21 mouse cellular contexts compared by ENCODE assay signal in genomic region chr6:128525801-128526200, GRCm38 (mm10). TPM values are rescaled to one million over a fixed set of nuclear protein-coding genes. Genes with fewer than 3 reads are reported as not detected.
"Had no signal": no experiment of that assay in that cellular context is flagged by ENCODE, and none has a peak within 500 bp of the region (broad histone marks: within the 10 kb centered on the region; RNA-seq: fewer than 3 reads in every experiment).

No protein-coding gene starts in this region.

- H3K4me3 ChIP-seq: intestine, embryonic 15.5 days; kidney, embryonic 15.5 days; limb, embryonic 12.5 days; limb, embryonic 15.5 days; midbrain, embryonic 13.5 days; myocyte; neural tube, embryonic 13.5 days; stomach, embryonic 15.5 days had no signal

- DNase-seq: kidney, adult 11 months; kidney, postnatal 14 days; kidney, postnatal 4 days; left cerebral cortex, postnatal 4 days; lung, embryonic 14.5 days; retina, postnatal 1 day; right cerebral cortex, postnatal 25 days; spleen, adult 18-20 months; thymus, postnatal 36 days had no signal

- ATAC-seq: intestine, embryonic 15.5 days; lung, postnatal 0 days; midbrain, embryonic 13.5 days; midbrain, embryonic 16.5 days had no signal

- H3K9me3 ChIP-seq: intestine, embryonic 15.5 days; kidney, embryonic 15.5 days; limb, embryonic 15.5 days; midbrain, embryonic 13.5 days; stomach, embryonic 15.5 days had no signal

- H3K9ac ChIP-seq: intestine, embryonic 15.5 days; kidney, embryonic 15.5 days; limb, embryonic 12.5 days; limb, embryonic 15.5 days; lung, embryonic 14.5 days; midbrain, embryonic 13.5 days; neural tube, embryonic 13.5 days; stomach, embryonic 15.5 days had no signal

- H3K27me3 ChIP-seq: intestine, embryonic 15.5 days; kidney, embryonic 15.5 days; limb, embryonic 12.5 days; limb, embryonic 15.5 days; midbrain, embryonic 13.5 days; neural tube, embryonic 13.5 days; stomach, embryonic 15.5 days had no signal

- H3K4me1 ChIP-seq: intestine, embryonic 15.5 days; kidney, embryonic 15.5 days; limb, embryonic 12.5 days; limb, embryonic 15.5 days; midbrain, embryonic 13.5 days; neural tube, embryonic 13.5 days; stomach, embryonic 15.5 days had no signal

- H3K4me2 ChIP-seq: intestine, embryonic 15.5 days; kidney, embryonic 15.5 days; limb, embryonic 12.5 days; limb, embryonic 15.5 days; lung, embryonic 14.5 days; midbrain, embryonic 13.5 days; neural tube, embryonic 13.5 days; stomach, embryonic 15.5 days had no signal

- H3K27ac ChIP-seq: intestine, embryonic 15.5 days; kidney, embryonic 15.5 days; limb, embryonic 12.5 days; limb, embryonic 15.5 days; macrophage; midbrain, embryonic 13.5 days; neural tube, embryonic 13.5 days; stomach, embryonic 15.5 days had no signal

- H3K36me3 ChIP-seq: intestine, embryonic 15.5 days; kidney, embryonic 15.5 days; limb, embryonic 12.5 days; limb, embryonic 15.5 days; midbrain, embryonic 13.5 days; neural tube, embryonic 13.5 days; stomach, embryonic 15.5 days had no signal

RNA-seq across cellular contexts. Expression of gene Pzp, which starts 0.7 kb away (rescaled TPM):
- polyA plus RNA-seq: limb, embryonic 12.5 days; macrophage; midbrain, embryonic 13.5 days; midbrain, embryonic 16.5 days; myocyte; urinary bladder, adult 2 months had no signal

RNA-seq across cellular contexts. Expression of gene A2ml1, which starts 55.6 kb away (rescaled TPM):
- polyA plus RNA-seq: limb, embryonic 12.5 days; macrophage; myocyte; urinary bladder, adult 2 months had no signal
